Mouse (Mus musculus) limb, embryonic 12.5 days (tissue): ENCODE results near the gene Dgkz. TPM values are rescaled to one million over a fixed set of nuclear protein-coding genes. Genes with fewer than 3 reads are reported as not detected.
A peak's percentile ranks its signal among the peaks of the same experiment; 100 is the strongest.

Experiments
- ATAC-seq: fragments of 200-750 bp; cut with Nextera tagmentation; 2 replicates; pipeline ENCODE4 v1.8.0; 2017; ENCODE audit warnings: low read depth, moderate TSS enrichment; ENCODE audit not compliant: insufficient number of reproducible peaks, insufficient read depth, low FRiP score, low TSS enrichment
- H3K27ac ChIP-seq: fragments of 300-500 bp; sonication (generic); 2 replicates; pipeline ENCODE4 v1.5.1; 2016; ENCODE audit warnings: mild to moderate bottlenecking, moderate library complexity
- H3K27me3 ChIP-seq: fragments of 300-500 bp; sonication (generic); 2 replicates; pipeline ENCODE4 v1.6.1; 2016; ENCODE audit warnings: mild to moderate bottlenecking, moderate library complexity
- H3K36me3 ChIP-seq: fragments of 300-500 bp; sonication (generic); 2 replicates; pipeline ENCODE4 v1.6.1; 2016; ENCODE audit warnings: mild to moderate bottlenecking, moderate library complexity
- H3K4me1 ChIP-seq: fragments of 300-500 bp; sonication (generic); replicated peaks from 2 replicates; pipeline ENCODE4 v1.6.1; 2016
- H3K4me2 ChIP-seq: fragments of 300-500 bp; sonication (generic); 2 replicates; pipeline ENCODE4 v1.6.1; 2016; ENCODE audit warnings: mild to moderate bottlenecking, moderate library complexity
- H3K4me3 ChIP-seq: fragments of 300-500 bp; sonication (generic); replicated peaks from 2 replicates; pipeline ENCODE4 v1.5.1; 2016; ENCODE audit warnings: mild to moderate bottlenecking
- H3K9ac ChIP-seq: fragments of 300-500 bp; sonication (generic); replicated peaks from 2 replicates; pipeline ENCODE4 v1.6.1; 2016; ENCODE audit warnings: mild to moderate bottlenecking, moderate library complexity
- H3K9me3 ChIP-seq: fragments of 300-500 bp; sonication (generic); 2 replicates; pipeline ENCODE4 v1.6.1; 2016; ENCODE audit warnings: mild to moderate bottlenecking, moderate library complexity
- WGBS: fragments of 180-500 bp; shearing (Covaris S2); methylation state at CpG from one replicate; pipeline ENCODE4 v1.1.7; 2016; 5-methylcytosine and 5-hydroxymethylcytosine counted together
- polyA plus RNA-seq: library from polyadenylated mRNA; unstranded; fragments of >200 nt; fragmentation: Nextera tagmentation; extraction: Ambion mirVana; gene quantifications from 2 replicates; pipeline ENCODE4 v1.2.1, GENCODE M21; 2016

Gene Dgkz
- polyA plus RNA-seq, 1 experiment from 2014 or later, result 33.7 TPM

DNA sequence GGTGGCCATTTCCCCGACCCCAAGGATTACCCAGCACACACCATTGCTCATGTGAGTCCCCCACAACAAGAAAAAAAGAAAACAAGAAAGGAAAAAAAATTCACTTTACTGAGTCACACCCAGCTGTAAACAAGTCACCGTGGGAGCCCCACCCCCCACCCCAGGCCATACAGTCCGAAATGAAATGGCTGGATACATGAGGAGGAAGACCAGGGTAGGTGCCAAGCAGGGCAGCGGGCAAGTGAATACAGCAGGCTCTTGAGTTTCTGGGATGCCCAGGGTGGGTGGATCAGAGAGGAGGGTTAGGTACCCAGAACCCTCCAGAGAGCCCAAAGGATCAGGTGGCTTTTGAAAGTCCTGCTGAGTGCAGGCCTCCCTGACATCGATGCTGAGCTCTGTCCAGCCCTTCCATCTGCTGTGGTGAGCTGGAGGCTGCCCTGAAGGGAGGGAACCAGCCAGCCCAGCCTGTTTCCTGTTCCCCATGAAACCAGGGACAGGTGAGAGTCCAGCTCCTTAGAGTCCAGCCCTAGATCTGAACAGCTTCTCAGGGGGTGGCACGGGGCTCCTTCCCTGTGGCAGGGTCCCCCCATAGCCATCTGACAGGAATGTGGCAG, 42.8 kb downstream of the Dgkz start:
- H3K9me3 ChIP-seq, result no peaks in the 10 kb centered on the region
- peak overlapping the region; percentile 51 for H3K9ac ChIP-seq
- H3K27me3 ChIP-seq, result no peaks in the 10 kb centered on the region
- no peak for ATAC-seq
- H3K4me2 ChIP-seq, result peak overlapping the region; percentile 83
- peaks cover 46% of the 10 kb centered on the region for H3K4me1 ChIP-seq
- peak overlapping the region; percentile 80 for H3K4me3 ChIP-seq
- WGBS, result 10% methylated on average over 6 of the region's 6 CpGs
- H3K36me3 ChIP-seq, result peaks cover 57% of the 10 kb centered on the region
- H3K27ac ChIP-seq, result peak overlapping the region; percentile 99

DNA sequence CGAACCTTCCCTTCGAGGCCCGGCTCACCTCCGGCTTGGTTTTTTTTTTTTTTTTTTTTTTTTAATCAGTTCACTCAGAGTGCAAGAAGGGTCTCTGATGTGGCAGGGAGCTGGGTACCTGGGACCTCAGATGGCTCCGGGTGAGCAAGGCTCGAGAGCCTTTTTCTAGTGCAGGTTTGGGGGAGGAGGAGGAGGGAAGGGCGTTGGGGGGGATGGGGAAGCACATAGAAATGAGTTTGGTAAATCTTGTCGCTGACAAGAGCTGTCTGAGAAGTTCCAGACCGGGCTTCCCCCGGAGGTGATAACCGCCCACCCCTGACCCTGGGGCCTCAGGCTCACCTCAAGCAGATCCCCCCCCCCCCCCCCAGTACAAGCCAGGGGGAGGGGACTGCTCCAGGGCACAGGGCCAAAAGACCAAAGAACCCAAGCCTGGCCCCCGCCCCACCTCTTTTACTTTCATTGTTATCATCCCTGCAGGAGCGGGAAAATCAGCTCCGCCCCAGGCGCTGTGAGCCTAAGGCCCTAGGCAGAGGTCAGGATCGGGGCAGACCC, 43.4 kb downstream of the Dgkz start, which contains the start of gene Mdk:
TSS of gene Mdk (minus strand) at position 138 of the 552 bp plus-strand sequence.
- Histone ChIP-seq H3K4me1 (peaks cover 47% of the 10 kb centered on the region), H3K27ac (peak within 1 kb of the TSS; percentile 99), H3K36me3 (peaks cover 51% of the 10 kb centered on the region), H3K9me3 (no peaks in the 10 kb centered on the region), H3K4me3 (peak within 1 kb of the TSS; percentile 80), H3K4me2 (peak within 1 kb of the TSS; percentile 83), H3K27me3 (no peaks in the 10 kb centered on the region), H3K9ac (peak within 1 kb of the TSS; percentile 99)
- WGBS, result 2% methylated on average over 16 of the region's 16 CpGs
- 0 out of 2 replicates have a peak, but pooled peaks have one; percentile 1 for ATAC-seq

DNA sequence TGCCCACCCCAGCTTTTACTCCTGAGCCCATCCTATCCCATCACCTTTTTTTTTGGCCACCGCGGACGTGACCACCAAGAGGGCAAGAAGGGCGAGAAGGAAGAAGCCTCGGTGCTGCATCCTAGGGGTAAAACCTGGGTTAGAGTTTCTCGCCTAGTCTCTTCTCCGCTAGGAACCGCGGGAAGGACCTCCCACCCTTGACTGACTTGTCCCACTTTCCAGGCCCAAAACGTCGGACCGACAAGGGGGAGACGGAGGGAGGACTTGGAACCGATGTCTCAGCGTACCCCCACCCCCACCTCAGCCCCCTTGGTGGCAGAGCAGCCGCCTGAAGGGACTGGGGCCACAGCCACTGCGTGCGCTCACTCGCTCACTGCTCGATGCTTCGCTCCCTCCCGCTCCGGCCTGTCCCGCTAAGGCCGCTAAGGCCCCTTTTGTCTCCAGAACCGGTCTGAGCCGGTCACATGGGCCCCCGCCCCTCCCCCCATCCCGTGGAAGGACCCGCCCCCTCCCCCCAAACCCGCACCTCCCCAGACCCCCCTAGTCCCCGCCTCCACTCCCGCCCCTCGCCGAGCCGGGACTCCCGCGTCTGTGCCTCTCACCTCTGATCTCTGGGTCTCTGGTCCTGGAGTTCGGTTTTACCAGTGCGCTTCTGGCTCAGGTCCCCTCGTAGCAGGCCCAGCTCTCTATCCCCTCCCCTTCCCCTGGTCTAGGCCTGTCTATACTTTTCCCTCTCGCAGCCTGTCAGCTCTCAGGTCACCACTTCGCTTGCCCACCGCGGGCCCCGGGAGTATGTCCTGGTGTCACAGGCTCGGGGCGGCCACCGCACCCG, 44.1 kb downstream of the Dgkz start:
- WGBS, result 2% methylated on average over 47 of the region's 50 CpGs
- H3K27me3 ChIP-seq, result no peaks in the 10 kb centered on the region
- peak overlapping the region; percentile 83 for H3K4me2 ChIP-seq
- H3K4me3 ChIP-seq, result peak overlapping the region; percentile 80
- peaks cover 44% of the 10 kb centered on the region for H3K36me3 ChIP-seq
- H3K4me1 ChIP-seq, result peaks cover 47% of the 10 kb centered on the region
- ATAC-seq, result peak; percentile 79
- H3K9ac ChIP-seq, result peak overlapping the region; percentile 99
- H3K9me3 ChIP-seq, result no peaks in the 10 kb centered on the region
- H3K27ac ChIP-seq, result peak overlapping the region; percentile 99

DNA sequence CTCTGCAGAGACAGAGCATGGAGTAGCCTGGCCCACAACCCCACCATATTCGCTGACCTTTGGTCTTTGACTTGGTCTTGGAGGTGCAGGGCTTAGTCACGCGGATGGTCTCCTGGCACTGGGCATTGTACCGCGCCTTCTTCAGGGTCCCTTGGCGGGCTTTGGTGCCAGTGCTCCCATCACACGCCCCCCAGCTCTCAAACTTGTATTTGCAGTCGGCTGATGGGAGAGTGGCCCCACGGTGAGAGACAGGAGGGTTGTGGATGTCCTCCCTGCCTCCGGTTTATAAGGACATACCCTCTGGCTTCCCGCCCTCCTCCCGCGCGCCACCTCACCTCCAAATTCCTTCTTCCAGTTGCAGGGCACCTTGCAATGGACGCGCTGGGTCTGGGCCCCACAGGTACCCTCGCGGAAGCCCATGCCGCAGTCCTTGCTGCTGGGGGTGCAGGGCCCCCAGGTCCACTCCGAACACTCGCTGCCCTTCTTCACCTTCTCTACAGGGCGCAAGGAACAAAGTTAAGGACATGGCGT, 44.8 kb downstream of the Dgkz start:
- under 1% methylated on average over 23 of the region's 23 CpGs for WGBS
- no peak for ATAC-seq
- peaks cover 47% of the 10 kb centered on the region for H3K4me1 ChIP-seq

DNA sequence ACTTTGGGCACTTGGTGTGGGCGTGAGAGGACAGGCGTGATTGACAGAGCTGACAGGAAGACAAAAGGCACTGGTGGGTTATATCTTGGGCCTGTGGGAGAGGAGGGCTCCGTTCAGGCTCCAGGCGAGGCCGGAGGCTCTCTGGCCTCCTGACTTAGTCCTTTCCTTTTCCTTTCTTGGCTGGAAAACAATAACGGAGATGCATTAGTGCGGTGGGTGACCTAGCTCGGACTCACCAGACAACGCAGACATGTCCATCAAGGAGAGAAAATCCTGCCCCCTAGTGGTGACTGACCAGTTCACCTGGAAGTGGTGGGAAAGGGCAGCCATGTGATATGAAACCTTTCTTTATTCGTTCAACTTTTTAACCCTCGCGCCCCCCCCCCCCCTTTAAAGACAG, 45.7 kb downstream of the Dgkz start:
- Histone ChIP-seq H3K4me2 (peak overlapping the region; percentile 83), H3K27me3 (peaks cover 8% of the 10 kb centered on the region), H3K9me3 (no peaks in the 10 kb centered on the region), H3K36me3 (peaks cover 28% of the 10 kb centered on the region), H3K4me3 (peak overlapping the region; percentile 80), H3K27ac (peak overlapping the region; percentile 99), H3K9ac (peak overlapping the region; percentile 99), H3K4me1 (peaks cover 47% of the 10 kb centered on the region)
- no peak for ATAC-seq
- WGBS, result 13% methylated on average over 11 of the region's 12 CpGs

More for the DNA sequence above, 44.8 kb downstream of the Dgkz start:
- Histone ChIP-seq H3K27ac (peak overlapping the region; percentile 99), H3K4me3 (peak overlapping the region; percentile 80), H3K9me3 (no peaks in the 10 kb centered on the region), H3K27me3 (no peaks in the 10 kb centered on the region), H3K9ac (peak overlapping the region; percentile 99), H3K36me3 (peaks cover 37% of the 10 kb centered on the region), H3K4me2 (peak overlapping the region; percentile 83)

DNA sequence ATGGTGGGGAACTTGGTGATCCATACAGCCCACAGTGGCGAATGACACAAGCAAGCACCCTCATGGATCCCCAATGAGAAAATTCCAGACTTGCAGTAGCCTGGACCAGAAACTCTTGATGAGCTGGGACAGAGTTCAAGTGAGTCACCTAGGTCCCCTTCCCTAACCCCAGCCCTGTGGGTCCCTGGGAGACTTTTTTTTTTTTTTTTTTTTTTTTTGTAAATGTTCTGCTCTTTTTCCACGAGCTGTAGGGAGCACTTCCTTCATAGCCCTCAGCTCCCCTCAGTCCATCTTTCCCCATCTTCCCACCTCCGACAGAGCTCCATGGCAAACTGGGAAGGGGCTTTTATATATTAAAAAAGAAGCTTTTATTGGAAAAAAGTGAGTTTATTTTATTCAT, 46.2 kb downstream of the Dgkz start:
- no peak for ATAC-seq
- 56% methylated on average over 3 of the region's 3 CpGs for WGBS
- H3K4me1 ChIP-seq, result peaks cover 46% of the 10 kb centered on the region
- H3K36me3 ChIP-seq, result peaks cover 23% of the 10 kb centered on the region
- 0 out of 2 replicates have a peak overlapping the region, but pooled peaks have one; percentile 99 for H3K27ac ChIP-seq
- peak overlapping the region; percentile 99; the same call in 1 of the 2 replicates for H3K9ac ChIP-seq
- H3K9me3 ChIP-seq, result no peaks in the 10 kb centered on the region
- H3K4me2 ChIP-seq, result peak overlapping the region; percentile 83
- H3K4me3 ChIP-seq, result peak overlapping the region; percentile 80
- H3K27me3 ChIP-seq, result peaks cover 13% of the 10 kb centered on the region

DNA sequence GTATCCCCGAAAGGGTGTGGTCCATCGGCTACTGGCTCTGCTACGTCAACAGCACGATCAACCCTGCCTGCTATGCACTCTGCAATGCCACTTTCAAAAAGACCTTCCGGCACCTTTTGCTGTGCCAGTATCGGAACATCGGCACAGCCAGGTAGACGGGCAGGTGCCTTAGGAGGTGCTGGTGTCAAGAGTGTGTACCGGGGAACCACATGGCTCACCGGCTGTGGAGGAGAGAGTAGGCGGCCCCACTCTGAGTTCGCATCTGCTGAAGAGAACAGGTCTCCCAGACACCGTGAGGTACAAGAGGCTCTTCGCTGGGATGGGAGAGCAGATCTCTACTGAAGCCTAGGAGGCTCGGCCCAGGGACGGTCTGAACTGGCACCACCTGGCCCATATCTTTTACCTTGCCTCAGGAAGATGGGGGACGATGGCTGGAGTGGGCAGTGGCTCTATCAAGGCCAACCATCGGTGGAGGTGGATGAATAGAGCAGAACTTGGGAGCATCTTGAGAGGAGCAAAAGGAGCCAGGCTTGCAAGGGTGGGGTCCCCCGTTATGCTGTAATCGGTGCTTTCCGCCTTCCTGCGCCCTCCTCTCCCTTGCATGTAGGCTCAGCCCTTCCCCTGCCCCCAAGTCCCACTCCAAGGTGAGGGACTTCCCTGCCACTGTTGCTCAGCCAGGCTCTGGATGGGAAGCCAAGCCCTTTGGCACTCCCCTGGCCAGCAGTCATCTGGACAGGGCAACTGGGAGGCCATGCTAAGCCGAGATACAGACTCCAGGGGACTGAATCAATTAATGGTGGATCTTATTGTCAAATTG, 46.9 kb downstream of the Dgkz start:
- Histone ChIP-seq H3K9me3 (no peaks in the 10 kb centered on the region), H3K36me3 (peaks cover 18% of the 10 kb centered on the region), H3K4me1 (peaks cover 40% of the 10 kb centered on the region), H3K27ac (0 out of 2 replicates have a peak overlapping the region, but pooled peaks have one; percentile 32), H3K9ac (no peak overlapping the region), H3K4me3 (no peak overlapping the region), H3K4me2 (peak overlapping the region; percentile 83), H3K27me3 (peaks cover 20% of the 10 kb centered on the region)
- ATAC-seq, result no peak
- 63% methylated on average over 23 of the region's 23 CpGs for WGBS

DNA sequence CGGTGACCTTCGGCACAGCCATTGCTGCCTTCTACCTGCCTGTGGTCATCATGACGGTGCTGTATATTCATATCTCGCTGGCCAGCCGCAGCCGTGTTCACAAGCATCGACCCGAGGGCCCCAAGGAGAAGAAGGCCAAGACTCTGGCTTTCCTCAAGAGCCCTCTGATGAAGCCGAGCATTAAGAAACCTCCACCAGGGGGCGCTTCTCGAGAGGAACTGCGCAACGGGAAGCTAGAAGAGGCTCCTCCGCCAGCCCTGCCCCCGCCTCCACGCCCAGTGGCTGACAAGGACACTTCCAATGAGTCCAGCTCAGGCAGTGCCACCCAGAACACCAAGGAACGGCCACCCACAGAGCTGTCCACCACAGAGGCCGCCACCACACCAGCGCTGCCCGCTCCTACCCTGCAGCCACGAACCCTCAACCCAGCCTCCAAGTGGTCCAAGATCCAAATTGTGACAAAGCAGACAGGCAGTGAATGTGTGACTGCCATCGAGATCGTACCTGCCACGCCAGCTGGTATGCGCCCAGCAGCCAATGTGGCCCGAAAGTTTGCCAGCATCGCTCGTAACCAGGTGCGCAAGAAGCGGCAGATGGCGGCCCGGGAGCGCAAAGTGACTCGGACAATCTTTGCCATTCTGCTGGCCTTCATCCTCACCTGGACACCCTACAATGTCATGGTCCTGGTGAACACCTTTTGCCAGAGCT, 47.7 kb downstream of the Dgkz start:
- H3K4me2 ChIP-seq, result peak overlapping the region; percentile 28; the same call in 1 of the 2 replicates
- H3K4me3 ChIP-seq, result no peak overlapping the region
- no peaks in the 10 kb centered on the region for H3K9me3 ChIP-seq
- ATAC-seq, result no peak
- peaks cover 28% of the 10 kb centered on the region for H3K27me3 ChIP-seq
- peaks cover 18% of the 10 kb centered on the region for H3K36me3 ChIP-seq
- no peak overlapping the region for H3K27ac ChIP-seq
- no peak overlapping the region for H3K9ac ChIP-seq
- H3K4me1 ChIP-seq, result peaks cover 40% of the 10 kb centered on the region
- 40% methylated on average over 34 of the region's 34 CpGs for WGBS

DNA sequence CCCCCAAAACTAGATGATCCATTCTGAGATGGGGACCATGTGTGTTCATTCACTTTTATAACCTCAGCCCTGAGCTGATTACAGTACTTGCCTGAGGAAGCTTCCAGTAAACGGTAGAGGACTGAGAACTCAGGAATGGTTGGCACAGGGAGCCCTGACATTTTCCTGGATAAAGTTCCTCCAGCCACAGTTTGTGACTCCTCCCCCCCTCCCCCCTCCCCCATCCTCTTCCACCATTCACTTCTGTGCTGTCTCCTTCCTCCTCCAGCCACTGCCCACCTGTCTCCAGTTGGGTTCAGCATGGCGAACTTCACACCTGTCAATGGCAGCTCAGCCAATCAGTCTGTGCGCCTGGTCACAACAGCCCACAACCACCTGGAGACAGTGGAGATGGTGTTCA, 48.7 kb downstream of the Dgkz start, which contains the start of gene Chrm4:
TSS of gene Chrm4 (plus strand) at position 301 of the 400 bp plus-strand sequence.
- H3K27ac ChIP-seq, result no peak within 1 kb of the TSS
- H3K36me3 ChIP-seq, result peaks cover 18% of the 10 kb centered on the region
- no peaks in the 10 kb centered on the region for H3K9me3 ChIP-seq
- peaks cover 42% of the 10 kb centered on the region for H3K4me1 ChIP-seq
- no peak for ATAC-seq
- 81% methylated on average over 3 of the region's 3 CpGs for WGBS
- H3K4me3 ChIP-seq, result no peak within 1 kb of the TSS
- peak within 1 kb of the TSS; percentile 28; the same call in 1 of the 2 replicates for H3K4me2 ChIP-seq
- H3K27me3 ChIP-seq, result peaks cover 38% of the 10 kb centered on the region
- no peak within 1 kb of the TSS for H3K9ac ChIP-seq

DNA sequence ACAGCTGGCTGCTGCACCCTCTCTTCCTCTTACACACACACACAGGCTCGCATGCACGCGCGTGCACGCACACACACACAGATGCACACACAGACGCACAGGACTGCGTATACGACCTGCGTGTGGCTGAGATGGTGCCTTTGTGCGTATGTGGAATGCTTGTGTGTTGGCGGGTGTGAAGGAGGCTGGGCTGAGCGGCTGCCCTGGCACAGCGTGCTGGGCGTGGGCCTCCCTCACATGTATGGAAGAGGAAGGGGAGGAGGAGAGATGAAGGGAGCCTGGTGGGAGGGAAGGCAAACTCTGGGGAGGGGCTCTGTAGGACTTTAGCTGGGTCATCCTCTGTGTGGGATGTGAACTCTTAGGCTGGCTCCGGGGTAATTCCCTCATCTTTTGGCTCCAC, 50.2 kb downstream of the Dgkz start:
- Histone ChIP-seq H3K4me3 (no peak overlapping the region), H3K4me2 (no peak overlapping the region), H3K4me1 (peaks cover 51% of the 10 kb centered on the region), H3K36me3 (peaks cover 18% of the 10 kb centered on the region), H3K9ac (no peak overlapping the region), H3K27ac (no peak overlapping the region), H3K27me3 (peaks cover 53% of the 10 kb centered on the region), H3K9me3 (no peaks in the 10 kb centered on the region)
- no peak for ATAC-seq
- WGBS, result 88% methylated on average over 15 of the region's 15 CpGs
